Mouse (Mus musculus) C2C12 (cell line): ENCODE results near the gene Olfr1477.
"Not testable (repeated sequence)": the region's sequence is repeated elsewhere in the genome, so short reads cannot be mapped to it uniquely, and the experiment has no call there.

Experiments used
- CTCF ChIP-seq: IDR thresholded peaks from one replicate; pipeline ENCODE4 v1.5.1; 2011; ENCODE audit not compliant: control insufficient read depth, insufficient read depth, insufficient read length
- MAX ChIP-seq: IDR thresholded peaks from one replicate; pipeline ENCODE4 v1.6.1; 2011; ENCODE audit warnings: mild to moderate bottlenecking, control low read depth

GRCm38 (mm10) chr19:13469265-13469664 lies 31.1 kb upstream of the Olfr1477 start, which contains the start of gene Olfr1474:
- TF ChIP-seq MAX, CTCF: not testable (repeated sequence)
